Mouse (Mus musculus) cerebellum, postnatal 4 days (tissue): ENCODE data around the gene Sec1.
A peak's percentile ranks its signal among the peaks of the same experiment; 100 is the strongest.

Source experiments
- DNase-seq, 2 experiments: peaks; one replicate each; pipeline ENCODE4 v3.0.0; 2022; ENCODE audit warnings: low spot score in 2 of 2, mixed read lengths in 1 of 2

Gene Sec1

DNA sequence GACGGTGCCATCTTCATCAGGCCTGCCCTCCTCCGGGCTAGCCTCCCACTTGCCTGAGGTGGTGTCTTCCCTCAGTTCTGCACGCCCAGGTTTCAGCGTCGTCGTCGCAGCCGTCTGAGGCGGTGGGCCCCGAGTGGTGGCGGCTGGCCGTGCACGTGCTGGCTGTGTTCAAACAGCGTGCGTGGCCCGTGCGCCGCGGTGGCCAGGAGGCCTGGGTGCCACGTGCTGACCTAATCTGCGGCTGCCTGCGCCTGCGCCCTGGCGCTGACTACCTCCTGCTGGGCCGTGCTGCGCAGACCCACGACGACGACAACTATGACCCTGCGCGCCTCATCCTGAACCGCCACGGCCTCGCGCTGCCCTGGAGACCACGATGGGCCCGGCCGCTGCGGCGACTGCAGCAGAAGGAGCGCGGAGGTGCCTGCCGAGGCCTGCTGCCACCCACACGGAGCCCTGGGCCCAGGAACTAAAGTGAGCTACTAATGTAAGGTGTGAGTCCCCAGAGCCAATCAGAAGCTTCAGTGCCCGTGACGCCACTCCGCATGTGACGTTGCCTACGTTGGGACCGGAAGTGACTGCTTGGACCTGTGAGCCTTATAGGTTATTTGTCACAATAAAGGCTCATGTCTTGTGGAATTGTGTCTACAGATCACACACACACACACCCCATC lies at the start of gene Sec1:
Sec1 (minus strand) TSS at position 482 of the 671 bp plus-strand sequence.
- DNase-seq = no peak

GRCm38 (mm10) chr7:45742338-45742737 lies 48.1 kb upstream of the Sec1 start:
- DNase-seq = no peak

DNA sequence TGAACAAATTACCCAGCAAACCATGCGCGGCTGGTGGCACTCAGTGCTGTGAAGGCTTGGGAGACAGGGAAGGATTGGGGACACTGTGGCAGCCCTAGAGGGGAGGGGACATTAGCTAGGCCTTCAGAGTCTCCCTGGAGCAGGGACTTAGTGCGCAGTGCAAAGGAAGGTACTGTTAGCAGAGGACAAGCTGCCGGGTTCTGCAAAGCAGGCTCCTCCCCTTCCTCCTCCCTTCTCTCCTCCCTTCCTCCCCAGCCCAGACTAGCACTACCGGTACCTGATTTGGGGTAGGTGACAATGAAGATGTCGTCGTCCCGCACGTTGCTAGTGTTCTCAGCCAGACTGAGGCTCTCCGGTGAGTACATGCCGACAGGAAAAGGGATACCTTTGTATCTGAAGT lies 47.6 kb upstream of the Sec1 start:
- DNase-seq = no peak

GRCm38 (mm10) chr7:45741308-45741707 lies 47.1 kb upstream of the Sec1 start:
- no peak for DNase-seq

DNA sequence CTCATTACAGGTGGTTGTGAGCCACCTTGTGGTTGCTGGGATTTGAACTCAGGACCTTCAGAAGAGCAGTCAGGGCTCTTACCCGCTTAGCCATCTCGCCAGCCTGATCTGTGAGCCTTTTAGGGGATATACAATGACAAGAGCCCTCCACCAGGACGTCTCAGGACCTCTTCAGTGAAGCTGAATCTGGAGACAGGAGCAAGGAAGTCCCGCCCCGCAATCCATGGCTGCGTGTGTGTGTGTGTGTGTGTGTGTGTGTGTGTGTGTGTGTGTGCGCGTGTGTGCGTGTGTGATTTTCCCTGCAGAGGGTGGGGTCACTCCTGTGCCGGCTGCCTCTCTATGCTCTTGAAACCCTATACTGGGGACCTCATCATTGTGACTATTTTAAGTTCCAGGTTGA lies 45.6 kb upstream of the Sec1 start:
- no peak for DNase-seq

- peak; percentile 62 to 84 for DNase-seq
Measured at GRCm38 (mm10) chr7:45739162-45739763, 45.1 kb upstream of the Sec1 start.

DNA sequence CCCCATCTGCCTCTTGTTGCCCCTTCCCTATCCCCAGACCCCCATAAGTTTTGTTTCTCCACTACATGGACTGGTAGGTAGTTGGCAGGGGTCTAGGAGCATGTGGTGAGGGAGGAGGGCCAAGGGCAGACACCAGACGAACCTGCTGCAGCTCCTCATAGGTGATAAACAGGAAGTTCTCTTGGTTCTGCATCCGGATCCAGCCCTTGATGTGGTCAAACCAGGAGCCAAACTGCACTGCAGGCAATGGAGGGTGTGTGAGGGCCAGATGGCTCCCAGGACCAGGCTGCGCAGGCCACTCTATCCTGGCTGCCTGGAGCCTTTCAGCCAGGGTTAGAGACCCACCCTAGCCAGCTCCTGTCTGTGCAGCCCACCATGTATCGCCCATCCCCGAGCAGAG lies 39.3 kb upstream of the Sec1 start:
- DNase-seq = no peak

- DNase-seq = peak in 1 of 2 experiments; percentile 53
Measured at GRCm38 (mm10) chr7:45730727-45731431, 36.7 kb upstream of the Sec1 start.

GRCm38 (mm10) chr7:45727625-45728024 lies 33.4 kb upstream of the Sec1 start:
- no peak for DNase-seq

DNA sequence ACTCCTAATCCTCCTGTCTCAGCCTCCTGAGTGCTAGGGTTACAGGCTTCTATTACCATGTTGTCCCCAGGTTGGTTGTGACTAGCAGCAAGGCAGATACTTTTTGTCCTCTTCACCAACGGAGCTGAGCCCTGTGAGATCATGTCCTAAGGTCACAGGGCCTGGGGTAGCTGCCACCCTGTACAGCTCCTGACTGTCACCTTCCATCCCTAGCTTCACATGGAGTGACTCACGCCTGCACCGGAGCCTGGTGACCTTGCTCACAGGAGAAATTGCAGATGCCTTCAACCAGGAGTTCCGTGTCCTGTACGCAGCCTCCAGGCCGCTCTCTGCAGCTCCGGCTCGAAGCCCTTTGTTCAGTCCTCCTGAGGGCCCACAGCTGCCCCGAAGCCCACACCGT lies 32.2 kb upstream of the Sec1 start:
- DNase-seq = no peak

DNA sequence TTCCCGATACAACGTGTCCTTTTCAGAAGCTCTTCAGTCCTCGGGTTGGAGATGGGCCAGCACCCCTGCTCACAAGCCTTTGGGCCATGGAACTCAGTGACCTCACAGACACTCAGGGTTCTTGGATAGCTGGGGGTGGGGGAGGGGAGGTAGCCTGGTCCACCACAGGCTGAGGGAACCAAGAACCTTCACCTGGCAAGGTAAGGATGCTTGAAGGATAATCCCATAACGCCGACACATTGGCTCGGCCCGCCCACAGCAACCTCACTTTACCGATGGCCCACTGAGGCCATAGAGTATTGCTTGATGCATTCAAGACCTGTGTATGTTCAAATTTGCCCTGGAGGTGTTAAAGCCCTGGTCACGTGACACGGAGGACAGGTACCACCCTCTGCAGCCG lies 31.5 kb upstream of the Sec1 start, which contains the start of gene Spaca4:
Spaca4 (minus strand) TSS at position 101 of the 400 bp plus-strand sequence.
- no peak for DNase-seq

DNA sequence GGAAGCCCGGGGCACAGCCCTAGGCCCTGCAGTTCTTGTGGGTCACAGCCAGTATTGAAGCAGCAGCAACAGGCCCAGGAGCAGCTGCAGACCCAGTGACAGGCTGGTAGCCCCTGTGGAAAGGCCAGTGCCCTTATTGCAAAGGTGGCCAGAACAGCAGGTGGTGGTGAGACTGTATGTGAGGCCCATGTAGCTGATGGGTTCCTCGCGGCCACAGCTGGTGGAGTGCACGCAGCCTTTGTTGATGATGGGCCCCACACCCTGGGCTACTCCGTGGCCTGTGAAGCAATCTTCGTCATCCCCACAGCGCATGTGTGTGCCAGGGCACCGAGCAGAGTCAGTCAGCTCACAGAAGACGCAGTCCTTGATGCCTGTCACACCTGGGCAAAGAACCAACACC lies 30.9 kb upstream of the Sec1 start:
- DNase-seq = no peak

GRCm38 (mm10) chr7:45723781-45724180 lies 29.6 kb upstream of the Sec1 start:
- DNase-seq = no peak

GRCm38 (mm10) chr7:45723301-45723700 lies 29.1 kb upstream of the Sec1 start:
- DNase-seq = no peak

- no peak for DNase-seq
Measured at GRCm38 (mm10) chr7:45722348-45722713, 28.1 kb upstream of the Sec1 start.

DNA sequence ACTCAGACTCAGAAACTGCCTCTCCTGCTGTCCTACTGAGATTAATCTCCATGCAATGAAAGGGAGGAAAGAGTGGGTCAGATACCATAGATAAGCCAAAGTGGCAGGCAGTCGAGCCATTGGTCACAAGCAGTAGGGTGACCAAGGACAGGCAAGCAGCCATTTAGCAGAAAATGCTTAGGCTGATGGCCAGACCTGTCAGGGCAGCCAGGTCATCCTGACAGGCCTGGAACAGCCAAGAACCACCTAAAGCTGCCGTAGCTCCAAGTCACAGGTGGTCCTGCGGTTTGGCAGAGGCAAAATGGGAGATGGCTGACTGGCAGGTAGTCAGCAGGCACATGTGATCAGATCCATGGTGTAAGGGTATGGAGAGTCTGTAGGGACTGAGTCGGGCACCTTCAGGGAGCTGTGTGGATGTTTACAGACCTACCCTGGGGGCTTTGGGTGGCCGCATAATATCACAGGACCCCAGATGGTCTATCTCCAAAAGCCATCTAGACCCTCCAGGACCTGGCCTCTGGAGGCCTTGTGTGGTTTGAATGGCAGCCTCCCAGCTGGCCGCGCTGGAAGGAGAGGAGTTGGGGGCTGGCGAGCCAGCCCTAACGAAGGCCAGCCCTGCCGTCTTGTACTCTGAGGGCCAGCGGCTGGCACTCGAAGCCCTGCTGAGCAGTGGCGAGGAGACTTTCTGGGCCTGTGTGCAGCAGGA lies 27.6 kb upstream of the Sec1 start:
- DNase-seq = no peak

GRCm38 (mm10) chr7:45721234-45721571 lies 27.0 kb upstream of the Sec1 start:
- no peak for DNase-seq

DNA sequence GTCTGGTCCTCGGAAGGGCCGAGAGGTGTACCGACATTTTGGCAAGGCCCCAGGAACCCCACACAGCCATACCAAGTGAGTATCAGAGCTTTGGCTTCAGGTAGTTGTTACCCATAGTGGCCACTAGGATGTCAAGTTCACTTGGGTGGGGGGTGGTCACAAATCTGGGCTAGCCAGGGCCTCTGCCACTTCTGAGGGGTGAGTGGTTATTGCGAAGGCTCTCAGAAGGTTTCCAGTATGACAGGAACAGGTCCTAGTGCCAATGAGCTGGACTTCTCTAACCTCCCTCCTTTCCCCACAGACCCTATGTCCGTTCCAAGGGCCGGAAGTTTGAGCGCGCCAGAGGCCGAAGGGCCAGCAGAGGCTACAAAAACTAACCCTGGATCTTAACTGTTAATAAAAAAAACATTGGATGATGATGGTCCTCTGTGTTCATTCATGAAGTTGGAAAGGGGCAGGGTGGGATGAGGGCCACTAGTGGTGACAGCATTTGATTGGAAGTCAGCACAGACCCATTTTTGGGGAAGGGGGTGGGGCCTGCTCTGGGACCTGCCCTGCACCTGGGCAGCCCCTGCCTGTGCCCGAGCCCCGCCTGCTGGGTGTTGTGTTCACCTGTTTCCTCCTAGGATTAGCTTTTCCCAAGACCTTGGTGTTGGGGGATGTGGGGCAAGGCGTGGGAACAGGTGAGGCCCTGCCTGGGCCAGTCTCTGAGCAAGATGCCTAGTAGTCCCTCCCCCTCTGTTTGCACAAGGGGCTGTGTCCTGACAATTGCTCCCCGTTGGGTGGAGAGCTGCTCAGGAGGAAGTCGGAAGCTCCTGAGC lies 26.4 kb upstream of the Sec1 start, which contains the start of gene Fam83e:
Fam83e (plus strand) TSS at position 800 of the 821 bp plus-strand sequence.
- DNase-seq = no peak

GRCm38 (mm10) chr7:45719738-45720412 lies 25.7 kb upstream of the Sec1 start:
- no peak for DNase-seq

DNA sequence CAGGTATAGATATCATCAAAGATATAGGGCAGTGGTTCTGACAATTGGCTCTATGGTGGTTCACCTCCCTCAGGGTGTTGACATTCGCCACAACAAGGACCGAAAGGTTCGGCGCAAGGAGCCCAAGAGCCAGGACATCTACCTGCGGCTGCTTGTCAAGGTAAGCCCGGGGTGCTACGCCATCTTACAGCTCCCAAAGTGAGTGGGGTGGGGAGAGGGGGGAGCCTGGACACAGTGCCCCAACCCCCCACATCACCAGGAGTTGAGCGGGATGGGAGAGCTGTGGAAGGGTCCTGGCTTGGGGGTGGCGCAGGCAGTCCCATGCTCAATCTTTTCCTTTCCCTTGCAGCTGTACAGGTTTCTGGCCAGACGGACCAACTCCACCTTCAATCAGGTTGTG lies 25.0 kb upstream of the Sec1 start:
- DNase-seq = no peak

DNA sequence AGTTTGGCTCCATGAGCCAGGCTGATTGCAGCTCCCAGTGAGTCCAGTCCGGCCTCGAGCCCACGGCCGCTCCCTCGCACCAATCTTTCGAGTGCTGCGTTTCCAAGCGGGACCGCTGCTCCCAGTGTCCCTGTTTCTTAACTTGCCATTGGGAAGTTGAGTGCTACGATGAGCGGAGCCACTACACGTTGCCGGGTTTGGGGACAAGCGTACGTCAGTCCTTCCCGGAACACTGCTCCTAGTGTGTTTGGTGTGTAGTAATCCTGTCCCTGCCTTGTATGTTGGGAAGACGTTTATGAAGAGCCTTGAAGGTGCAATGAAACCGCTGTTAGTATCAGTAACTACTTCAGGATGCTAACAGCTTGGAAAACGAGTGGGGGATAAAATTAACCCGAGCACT lies 24.1 kb upstream of the Sec1 start:
- no peak for DNase-seq
